Mouse (Mus musculus) retina, postnatal 1 day (tissue): ENCODE measurements around the gene Sprr2i.
A peak's percentile ranks its signal among the peaks of the same experiment; 100 is the strongest.

ENCODE experiments used
- DNase-seq: peaks from one replicate; pipeline ENCODE4 v3.0.0-alpha.2; 2012

Sprr2i gene

DNA sequence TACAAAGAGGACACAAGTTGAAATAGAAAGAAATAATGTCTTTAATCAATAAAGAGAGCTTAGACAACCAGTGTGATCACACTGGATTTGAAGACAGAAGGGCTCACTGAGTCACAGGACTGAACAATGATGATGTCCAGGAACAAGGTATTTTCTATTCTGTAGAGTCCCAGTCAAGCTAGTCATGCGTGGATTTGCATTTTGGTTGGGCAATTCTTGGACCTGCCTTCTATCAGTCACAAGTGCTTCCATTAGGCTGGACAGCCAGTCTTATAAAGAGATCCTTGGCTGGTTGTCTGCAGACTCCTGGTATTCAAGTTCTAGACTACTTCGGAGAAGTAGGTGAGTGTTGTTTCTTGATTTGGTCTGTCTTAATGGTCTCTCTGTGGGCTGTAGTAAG, at the start of gene Sprr2i:
TSS of gene Sprr2i (plus strand) at position 301 of the 400 bp plus-strand sequence.
- DNase-seq: no peak

DNA sequence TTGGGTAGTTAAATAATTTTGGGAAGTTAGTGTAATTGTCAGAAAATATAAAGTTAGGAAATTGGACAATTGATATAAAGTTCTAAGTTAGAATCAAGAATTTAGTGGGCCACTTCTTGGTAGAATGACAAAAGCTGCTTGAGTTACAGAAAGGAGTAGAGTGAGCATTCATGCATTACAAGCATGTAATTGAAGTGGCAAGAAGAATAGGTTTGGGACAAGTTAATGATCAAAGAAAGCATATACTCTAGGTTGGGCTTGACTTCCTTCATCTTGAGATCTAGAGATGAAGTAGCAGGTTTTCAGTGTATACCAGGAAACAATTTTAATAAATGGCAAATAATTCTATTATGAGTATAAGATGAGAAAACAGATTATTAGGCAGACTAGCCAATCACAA, 46.2 kb upstream of the Sprr2i start:
- no peak for DNase-seq

DNA sequence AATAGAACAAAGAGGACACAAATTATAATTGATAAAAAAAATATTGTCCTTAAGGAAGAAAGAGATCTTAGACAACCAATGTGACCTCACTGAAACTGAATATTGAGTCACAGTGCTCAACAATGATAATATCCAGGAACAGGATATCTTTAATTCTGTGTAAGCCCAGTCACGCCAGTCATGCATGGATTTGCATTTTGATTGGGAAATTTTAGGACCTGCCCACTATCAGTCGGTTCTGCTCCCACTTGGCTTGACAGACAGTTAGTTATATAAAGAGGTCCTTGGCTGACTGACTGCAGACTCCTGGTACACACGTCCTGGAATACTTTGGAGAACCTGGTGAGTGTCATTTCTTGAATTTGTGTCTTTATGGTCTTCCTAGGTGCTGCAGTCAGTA, 42.9 kb upstream of the Sprr2i start, which contains the start of gene Sprr2f:
TSS of gene Sprr2f (plus strand) at position 301 of the 400 bp plus-strand sequence.
- no peak for DNase-seq

DNA sequence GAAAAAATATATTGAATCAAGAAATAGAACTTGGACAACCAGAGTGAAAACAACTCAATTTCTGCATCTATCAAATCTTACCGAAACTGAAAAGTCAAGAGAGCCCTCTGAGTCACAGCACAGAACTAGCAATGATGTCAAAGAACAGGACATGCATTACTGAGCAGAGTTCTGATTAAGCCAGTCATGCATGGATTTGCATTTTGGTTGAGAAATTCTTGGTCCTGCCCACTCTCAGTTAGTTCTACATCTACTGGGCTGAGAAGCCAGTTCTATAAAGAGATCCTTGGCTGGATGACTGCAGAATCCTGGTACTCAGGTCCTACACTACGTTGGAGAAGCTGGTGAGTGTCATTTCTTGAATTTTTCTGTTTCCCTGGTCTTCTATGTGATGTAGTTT, 34.2 kb upstream of the Sprr2i start:
- DNase-seq: no peak

DNA sequence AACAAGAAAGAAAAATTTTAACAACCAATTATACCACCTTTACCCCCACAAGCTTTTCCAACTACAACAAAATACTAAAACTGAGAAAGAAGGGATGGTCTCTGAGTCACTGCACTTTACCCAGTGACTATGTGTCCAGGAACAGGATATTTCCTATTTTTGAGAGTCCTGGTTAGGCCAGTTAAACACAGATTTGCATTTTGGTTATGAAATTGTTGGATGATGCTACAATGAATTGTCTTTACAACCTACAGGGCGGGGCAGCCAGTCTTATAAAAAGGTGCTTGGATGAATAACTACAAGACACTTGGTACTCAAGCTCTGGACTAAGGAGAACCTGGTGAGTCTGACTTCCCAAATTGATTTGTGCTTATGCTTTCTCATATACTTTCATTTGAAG, 22.4 kb upstream of the Sprr2i start, which contains the start of gene Sprr2h:
TSS of gene Sprr2h (plus strand) at position 301 of the 400 bp plus-strand sequence.
- DNase-seq: no peak

DNA sequence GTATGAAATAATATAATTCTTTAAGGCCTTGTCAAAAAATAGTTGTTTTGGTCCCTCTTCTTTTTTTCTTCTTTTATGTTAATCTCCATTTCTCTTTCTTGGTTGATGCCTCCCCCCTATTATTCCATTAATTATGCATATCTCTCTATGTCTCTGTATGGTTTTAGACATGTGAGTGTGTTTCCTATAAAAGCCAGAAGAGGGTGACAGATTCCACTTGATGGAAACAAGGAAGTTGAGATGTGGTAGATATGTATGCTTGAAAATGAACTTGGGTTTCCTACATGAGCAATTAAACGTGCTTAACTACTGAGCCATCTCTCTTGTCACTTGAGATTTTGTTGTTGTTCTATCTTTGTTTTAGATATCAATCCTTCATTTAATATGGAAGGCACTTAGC, 13.5 kb upstream of the Sprr2i start:
- peak; percentile 1 for DNase-seq

DNA sequence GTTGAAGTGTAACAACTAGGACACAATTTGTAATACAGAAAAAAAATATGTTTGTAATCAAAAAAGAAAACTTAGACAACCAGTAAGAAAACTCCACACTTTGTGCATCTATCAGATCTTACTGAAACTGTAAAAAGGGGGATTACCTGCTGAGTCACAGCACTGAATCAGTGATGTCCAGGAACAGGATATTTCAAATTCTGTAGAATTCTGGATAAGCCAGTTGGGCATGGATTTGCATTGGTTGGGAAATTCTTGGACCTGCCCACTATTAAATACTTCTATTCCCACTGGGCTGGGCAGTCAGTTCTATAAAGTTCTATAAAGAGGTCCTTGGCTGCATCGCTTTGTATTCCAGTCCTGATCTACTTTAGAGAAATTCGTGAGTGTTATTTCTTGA, 10.0 kb downstream of the Sprr2i start, which contains the start of gene Sprr2j-ps:
TSS of gene Sprr2j-ps (plus strand) at position 301 of the 400 bp plus-strand sequence.
- DNase-seq: no peak

DNA sequence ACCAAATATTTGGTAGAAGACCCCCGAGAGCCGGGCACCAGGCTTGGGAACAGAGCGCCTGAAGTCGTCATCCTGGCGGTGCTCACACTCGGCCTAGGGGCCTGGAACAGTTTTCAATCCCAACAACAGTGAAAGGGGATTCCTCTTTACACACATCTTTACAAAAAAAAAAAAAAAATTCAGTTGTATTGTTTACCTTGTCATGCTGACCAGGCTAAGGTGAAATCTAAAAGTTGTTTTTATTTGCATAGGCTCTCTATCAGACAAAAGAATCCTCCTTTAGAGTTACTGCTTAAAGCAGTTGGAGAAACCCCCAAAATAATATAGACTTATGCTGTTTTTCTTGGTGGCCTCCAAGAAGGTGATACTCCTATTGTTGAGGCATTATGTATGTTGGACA, 21.5 kb downstream of the Sprr2i start, which contains the start of gene Gm9774:
TSS of gene Gm9774 (minus strand) at position 101 of the 400 bp plus-strand sequence.
- DNase-seq: no peak

DNA sequence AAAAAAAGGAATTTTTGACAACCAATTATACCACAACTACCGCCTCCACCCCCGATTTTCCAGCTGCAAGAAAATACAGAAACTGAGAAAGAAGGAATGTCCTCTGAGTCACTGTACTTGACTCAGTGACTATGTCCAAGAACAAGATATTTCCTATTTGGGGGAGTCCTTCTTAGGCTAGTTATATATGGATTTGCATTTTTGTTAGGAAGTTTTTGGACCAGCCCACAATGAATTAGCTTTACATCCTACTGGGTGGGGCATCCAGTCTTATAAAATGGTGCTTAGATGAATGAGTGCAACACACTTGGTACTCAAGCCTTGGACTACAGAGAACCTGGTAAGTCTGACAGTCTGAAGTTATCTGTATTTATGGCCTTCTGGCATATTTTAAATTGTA, 24.5 kb downstream of the Sprr2i start, which contains the start of gene Sprr2k:
TSS of gene Sprr2k (plus strand) at position 301 of the 400 bp plus-strand sequence.
- no peak for DNase-seq

DNA sequence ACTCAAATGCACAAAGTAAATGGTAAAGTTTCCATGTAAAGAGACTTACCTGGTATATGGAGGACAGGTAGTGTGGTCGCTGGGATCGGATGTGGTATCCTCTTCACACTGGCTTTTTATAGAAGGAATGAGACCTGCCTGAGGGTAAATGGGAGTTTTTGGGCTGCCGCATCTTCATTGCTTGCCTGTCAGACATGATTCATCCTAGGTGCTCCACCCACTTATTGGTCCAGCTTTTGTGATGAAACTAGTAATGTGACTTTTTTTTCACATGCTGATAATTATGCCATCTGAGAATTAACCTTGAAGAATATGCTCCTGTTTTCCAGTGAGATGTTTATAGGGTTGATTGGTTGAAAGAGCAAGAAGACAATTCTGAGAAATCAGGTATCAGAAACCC, 30.9 kb downstream of the Sprr2i start, which contains the start of gene Sprr1b:
TSS of gene Sprr1b (minus strand) at position 101 of the 400 bp plus-strand sequence.
- no peak for DNase-seq

DNA sequence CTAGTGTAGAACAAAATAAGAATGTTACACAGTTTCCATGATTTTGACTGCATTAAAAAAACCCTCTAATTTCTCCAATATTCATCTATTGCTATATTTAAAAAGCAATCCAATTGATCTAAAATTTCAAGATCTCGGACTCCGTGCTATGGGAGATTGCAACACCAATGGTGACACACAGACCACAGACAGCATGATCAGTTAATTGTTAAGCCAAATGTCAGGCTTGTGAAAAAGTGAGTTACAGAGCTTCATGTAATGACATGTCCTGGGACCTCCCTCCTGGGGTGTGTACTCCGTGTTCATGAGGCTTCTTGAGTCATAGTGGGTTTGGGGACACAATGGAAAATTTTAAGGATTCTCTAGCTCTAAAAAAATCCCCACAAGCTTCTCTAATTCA, 32.4 kb downstream of the Sprr2i start:
- DNase-seq: no peak

DNA sequence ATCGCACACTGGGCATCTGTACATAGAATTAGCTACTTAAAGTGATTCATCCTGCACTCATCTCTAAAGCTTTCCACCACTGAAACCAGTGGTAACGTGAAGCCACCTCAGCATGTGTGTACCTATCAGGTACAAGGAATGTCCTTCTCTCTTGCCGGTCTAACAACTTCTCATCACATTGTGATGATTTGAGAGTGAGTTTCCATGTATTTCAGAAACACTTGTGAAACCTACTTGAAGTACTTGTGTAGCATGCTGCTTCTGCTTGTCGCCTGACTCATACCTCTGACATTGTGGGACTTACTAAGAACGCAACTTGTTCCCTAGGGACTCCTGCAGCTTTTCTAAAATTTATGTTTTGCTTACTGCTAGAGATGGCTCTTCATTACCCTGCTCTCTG, 47.4 kb downstream of the Sprr2i start:
- DNase-seq: no peak

DNA sequence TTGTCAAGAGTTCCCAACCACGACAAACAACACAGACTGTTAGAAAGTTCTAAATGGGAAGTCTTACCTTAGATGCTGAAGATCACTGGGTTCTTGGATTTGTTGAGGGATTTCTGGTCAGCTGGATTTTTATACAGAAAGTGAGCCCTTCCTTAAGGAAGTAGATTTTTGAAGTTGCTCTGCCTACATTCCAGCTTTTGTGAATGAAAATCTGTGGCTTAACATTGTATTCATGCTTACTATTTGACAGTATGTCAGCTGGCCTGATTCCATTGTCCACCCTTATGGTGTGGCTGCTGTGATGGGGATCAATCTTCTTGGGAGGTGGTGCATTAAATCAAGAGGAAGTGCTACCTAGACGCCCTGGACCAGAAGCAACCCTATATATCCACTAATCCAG, 50.8 kb downstream of the Sprr2i start, which contains the start of gene Sprr3:
TSS of gene Sprr3 (minus strand) at position 101 of the 400 bp plus-strand sequence.
- no peak for DNase-seq
